Mouse (Mus musculus): ENCODE data around the gene Gm14137. TPM values are rescaled to one million over a fixed set of nuclear protein-coding genes. Genes with fewer than 3 reads are reported as not detected.

The Gm14137 gene
- polyA plus RNA-seq, 1 experiment, result 0.35 TPM

DNA sequence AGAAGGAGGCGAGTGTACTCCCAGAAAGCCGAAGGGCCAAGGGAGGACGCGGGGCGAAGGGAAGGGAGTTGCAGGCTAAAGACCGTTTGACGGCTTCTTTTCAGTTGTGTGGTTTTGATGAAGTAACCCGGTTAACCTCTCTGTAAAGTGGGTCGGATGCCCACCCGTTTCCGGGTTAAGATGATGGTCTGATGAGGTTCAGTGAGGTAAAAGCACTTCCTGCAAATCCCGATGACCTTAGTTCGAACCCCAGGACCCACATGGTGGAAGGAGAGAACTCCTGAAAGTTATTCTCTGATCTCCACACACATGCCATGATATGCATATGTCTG, 34.8 kb downstream of the Gm14137 start:
- under 1% methylated on average over 13 of the region's 13 CpGs for WGBS
- no peak for DNase-seq (ENCODE audit: low read depth, low spot score)

Other genes with a start within 250 kb of the Gm14137 start
- gene Chst14, start 248.0 kb upstream of the Gm14137 start, polyA plus RNA-seq (2012; rRNA removed), result 3.6 and 3.8 TPM in 2 replicates
- gene Ccdc32, start 145.1 kb upstream of the Gm14137 start, polyA plus RNA-seq (2012; rRNA removed), result 12.4 and 16.0 TPM in 2 replicates
- 2.3 and 4.0 TPM in 2 replicates for gene Rpusd2, start 139.7 kb upstream of the Gm14137 start, polyA plus RNA-seq (2012; rRNA removed)
- gene Knl1, start 127.4 kb upstream of the Gm14137 start, polyA plus RNA-seq (2012; rRNA removed), result 0.43 and 1.1 TPM in 2 replicates
- gene Rad51, start 61.7 kb upstream of the Gm14137 start, polyA plus RNA-seq (2012; rRNA removed), result 23.0 and 25.3 TPM in 2 replicates
- 31.2 and 52.2 TPM in 2 replicates for gene Rmdn3, start 17.5 kb upstream of the Gm14137 start, polyA plus RNA-seq (2012; rRNA removed)
- gene Gchfr, start 6.7 kb upstream of the Gm14137 start, polyA plus RNA-seq (2012; rRNA removed), result 55.8 and 78.9 TPM in 2 replicates
- gene Zfyve19, start 34.1 kb downstream of the Gm14137 start, polyA plus RNA-seq (2012; rRNA removed), result 45.2 and 62.6 TPM in 2 replicates
- 3.6 and 4.0 TPM in 2 replicates for gene Dnajc17, start 34.3 kb downstream of the Gm14137 start, polyA plus RNA-seq (2012; rRNA removed)
- gene Ppp1r14d, start 55.4 kb downstream of the Gm14137 start, polyA plus RNA-seq (2012; rRNA removed), result 424 and 448 TPM in 2 replicates
- gene Spint1, start 62.9 kb downstream of the Gm14137 start, polyA plus RNA-seq (2012; rRNA removed), result 196 and 257 TPM in 2 replicates
- gene Rhov, start 96.8 kb downstream of the Gm14137 start, polyA plus RNA-seq (2012; rRNA removed), result 1.2 and 1.4 TPM in 2 replicates
- 16.4 and 19.2 TPM in 2 replicates for gene Vps18, start 114.2 kb downstream of the Gm14137 start, polyA plus RNA-seq (2012; rRNA removed)
- gene Dll4, start 151.3 kb downstream of the Gm14137 start, polyA plus RNA-seq (2012; rRNA removed), result 15.6 and 17.0 TPM in 2 replicates
- gene Chac1, start 176.7 kb downstream of the Gm14137 start, polyA plus RNA-seq (2012; rRNA removed), result 5.3 and 6.8 TPM in 2 replicates

Measured in large intestine, adult 2 months (tissue).